Mouse (Mus musculus): ENCODE results near the gene Ift57. TPM values are rescaled to one million over a fixed set of nuclear protein-coding genes. Genes with fewer than 3 reads are reported as not detected.

Ift57 gene
- total RNA-seq, 2 experiments from 2014 or later, result 57.1 to 61.2 TPM

DNA sequence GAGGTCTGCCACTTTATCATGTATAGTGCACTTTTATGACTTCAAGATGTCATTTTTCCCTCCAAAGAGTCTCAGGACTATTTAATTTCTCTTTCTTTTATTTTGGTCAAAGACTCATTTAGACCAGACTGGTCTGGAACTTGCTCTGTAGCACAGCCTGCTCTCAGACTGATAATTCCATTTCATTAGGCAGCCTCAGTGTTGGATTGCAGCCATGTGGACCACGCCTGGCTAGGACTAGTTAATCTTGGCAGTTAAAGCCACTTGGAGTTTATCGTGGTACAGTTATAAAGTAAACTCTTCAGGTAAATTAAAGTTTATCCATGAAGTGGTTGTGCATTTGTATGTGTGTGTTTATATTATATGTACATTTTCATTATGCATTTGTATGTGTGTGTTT lies 27.7 kb downstream of the Ift57 start:
- no peak for DNase-seq (ENCODE audit: low spot score in 2 of 2)
- intact Hi-C loops (cut with DNase I), result no loop called here

DNA sequence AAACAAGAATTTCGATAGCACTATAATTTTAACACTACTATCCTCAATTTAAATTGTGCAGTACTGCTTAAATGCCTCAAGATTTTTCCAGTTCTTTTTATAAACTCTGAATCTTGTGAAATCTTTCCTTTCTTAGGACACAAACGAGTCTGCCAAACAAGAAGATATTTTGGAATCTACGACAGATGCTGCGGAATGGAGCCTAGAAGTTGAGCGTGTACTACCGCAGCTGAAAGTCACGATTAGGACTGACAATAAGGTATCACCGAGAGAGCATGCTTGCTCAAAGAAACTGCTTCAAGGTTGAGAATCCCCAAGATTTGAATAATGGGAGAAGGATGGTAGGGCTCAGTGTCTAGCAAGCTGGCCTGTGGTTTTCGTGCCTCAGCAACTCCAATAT lies 37.5 kb downstream of the Ift57 start:
- peak; percentile 69 to 78 for DNase-seq (ENCODE audit: low spot score in 2 of 2)

DNA sequence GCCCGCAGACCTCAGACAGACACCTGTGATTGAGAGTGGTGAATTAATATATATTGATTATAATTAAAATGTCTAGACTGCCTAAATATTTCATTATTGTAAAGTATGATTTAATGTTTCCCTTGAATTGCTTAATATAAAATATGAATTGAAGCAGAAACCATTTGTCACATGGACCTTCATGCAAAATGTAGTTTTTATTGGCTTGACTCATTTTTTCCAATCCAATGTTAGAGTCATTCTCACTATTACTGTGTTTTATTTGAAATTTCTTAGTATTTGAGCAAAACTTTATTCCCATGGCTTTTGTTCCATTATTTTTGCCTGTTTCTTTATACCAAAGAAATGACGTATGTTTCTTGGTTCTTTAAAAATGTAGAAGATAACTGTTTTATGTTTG lies 48.3 kb downstream of the Ift57 start:
- intact Hi-C loops (cut with DNase I), result no loop called here
- DNase-seq (ENCODE audit: low spot score in 2 of 2), result no peak

More for the DNA sequence above, 37.5 kb downstream of the Ift57 start:
- intact Hi-C loops (cut with DNase I), result no loop called here

DNA sequence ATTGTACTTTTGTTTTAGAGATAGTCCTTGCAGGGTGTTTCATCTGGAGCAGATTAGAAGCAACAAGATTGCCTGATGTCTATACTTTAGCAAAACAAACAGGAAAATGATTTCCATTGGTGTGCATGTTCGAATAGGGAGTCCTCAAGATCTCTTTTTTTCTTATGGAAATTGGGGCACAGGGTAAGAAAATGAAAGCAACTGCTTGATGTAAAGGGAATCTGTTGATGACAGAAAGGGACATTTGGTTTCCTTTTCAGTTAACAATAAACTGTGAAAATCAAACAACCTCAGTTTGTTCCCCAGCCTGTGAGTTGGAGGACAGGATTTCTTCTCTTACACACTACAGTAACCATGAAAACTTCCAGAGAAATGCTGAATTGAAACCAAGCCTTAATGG lies 53.9 kb downstream of the Ift57 start:
- no peak for DNase-seq (ENCODE audit: low spot score in 2 of 2)
- intact Hi-C loops (cut with DNase I), result no loop called here

DNA sequence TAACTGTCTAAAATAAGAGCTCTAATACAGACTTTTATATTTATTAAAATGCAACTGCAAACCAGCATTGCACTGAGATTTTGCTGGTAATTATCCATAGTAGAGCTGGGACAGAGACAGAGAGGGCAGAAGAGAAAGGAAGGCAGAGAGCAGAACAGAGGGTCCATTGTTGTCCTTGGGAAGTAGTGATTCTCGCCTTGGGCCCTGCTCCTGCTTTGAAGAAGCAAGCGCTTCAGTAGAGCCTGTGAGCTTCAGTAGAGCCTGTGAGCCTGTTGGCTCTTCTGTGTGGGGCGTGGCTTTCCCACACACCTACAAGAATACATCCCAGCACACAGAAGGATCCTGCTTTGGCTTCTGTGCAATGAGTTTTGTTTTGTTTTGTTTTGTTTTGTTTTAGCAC lies 54.3 kb downstream of the Ift57 start:
- DNase-seq (ENCODE audit: low spot score in 2 of 2), result no peak
- intact Hi-C loops (cut with DNase I), result no loop called here

DNA sequence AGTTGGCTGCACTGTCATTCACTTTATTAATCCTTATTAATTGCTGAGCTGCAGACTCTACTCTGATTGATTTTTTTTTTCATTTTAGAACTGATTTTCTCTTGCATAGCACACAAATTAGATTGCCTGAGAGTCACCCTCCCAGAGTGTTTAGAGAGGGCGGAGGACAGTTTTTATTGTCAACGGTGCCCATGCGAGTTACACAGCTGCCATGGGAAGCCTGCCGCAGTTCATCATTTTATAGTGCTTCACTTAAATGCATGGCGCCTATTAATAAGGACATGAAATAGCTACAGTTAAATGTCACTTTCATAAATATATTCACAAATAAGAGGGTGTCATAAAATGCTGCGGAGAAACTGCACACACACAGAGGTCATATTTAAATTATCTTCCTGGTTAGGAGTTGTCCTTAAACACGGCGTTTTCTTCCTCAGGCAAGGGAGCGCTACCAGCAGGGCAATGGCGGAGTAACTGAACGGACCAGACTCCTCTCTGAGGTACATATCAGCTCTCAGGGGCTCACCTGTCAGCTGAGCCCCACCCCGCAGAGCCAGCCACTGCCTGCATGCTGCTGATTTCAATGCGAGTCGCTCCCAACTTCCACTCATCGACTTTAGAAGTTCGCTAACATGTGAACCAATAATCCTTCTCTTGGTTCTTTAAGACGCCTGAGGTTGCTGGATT lies 61.6 kb downstream of the Ift57 start:
- no peak for DNase-seq (ENCODE audit: low spot score in 2 of 2)
- intact Hi-C loops (cut with DNase I), result loop anchor here (10.0 kb wide), 1 partner anchor 94 kb away; no protein-coding TSS in a partner anchor

DNA sequence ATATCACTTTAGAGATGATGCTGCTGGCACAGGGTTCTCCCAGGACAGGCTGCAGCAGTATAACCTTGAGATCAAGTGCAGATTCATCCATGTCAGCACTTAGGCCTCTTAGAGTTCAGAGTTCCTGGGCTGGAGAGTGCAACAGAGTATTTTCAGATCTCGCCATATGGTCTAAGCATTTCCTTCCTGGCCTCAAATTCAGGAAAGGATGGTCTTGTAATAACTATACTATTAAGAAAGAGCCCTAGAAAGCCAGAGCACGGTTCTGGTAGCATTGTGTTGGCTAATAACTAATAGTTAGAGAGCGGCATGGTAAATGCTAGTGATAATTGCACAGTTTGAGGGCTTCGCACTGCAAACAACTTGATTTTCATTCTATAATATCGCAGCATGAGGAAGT lies 62.9 kb downstream of the Ift57 start:
- no peak for DNase-seq (ENCODE audit: low spot score in 2 of 2)
- intact Hi-C loops (cut with DNase I), result loop anchor here (10.0 kb wide), 1 partner anchor 93 kb away; no protein-coding TSS in a partner anchor

DNA sequence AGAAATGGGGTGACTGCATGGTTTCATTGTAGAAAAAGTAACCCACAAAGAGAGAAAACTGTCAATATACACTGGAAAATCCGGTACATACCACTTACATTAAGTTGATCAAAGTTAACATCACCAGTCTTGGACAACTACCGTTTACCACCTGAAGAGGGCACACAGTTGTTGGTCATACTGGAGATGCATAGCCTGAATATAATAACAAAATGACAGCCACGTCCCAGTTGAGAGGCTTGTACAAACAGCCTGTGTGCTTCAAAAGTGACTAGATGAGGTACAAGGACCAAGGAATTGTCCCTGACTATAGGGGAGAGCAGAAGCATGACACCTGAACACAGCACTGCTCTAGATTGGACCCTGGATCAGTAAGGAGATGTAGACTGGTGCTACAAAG lies 67.3 kb downstream of the Ift57 start:
- peak in 1 of 2 experiments; percentile 38 for DNase-seq (ENCODE audit: low spot score in 2 of 2)

DNA sequence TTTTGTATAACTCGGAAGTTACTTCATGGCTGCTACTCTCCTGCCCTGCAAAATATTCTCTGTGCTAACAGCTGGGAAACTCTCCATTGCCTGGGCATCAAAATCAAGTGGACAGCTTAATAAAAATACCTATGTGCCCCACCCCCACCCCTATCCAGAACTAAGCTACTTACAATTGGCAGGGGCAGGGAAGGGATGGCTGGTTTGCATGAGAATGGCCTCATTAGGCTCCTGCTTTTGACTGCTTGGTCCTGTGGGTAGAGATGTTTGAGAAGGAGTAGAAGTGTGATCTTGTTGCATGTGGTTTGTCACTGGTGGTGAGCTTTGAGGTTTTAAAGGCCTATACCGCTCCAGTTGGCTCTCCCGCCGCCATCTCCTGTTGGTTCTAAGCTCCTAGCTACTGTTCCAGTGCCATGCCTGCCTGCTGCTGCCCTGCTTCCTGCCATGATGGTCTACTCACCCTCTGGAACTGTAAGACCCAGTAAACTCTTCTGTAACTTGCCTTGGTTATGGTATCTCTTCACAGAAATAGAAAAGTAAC lies 69.5 kb downstream of the Ift57 start:
- intact Hi-C loops (cut with DNase I), result loop anchor here (10.0 kb wide), 1 partner anchor 86 kb away; no protein-coding TSS in a partner anchor

More for the DNA sequence above, 67.3 kb downstream of the Ift57 start:
- intact Hi-C loops (cut with DNase I), result loop anchor here (10.0 kb wide), 1 partner anchor 88 kb away; no protein-coding TSS in a partner anchor

DNA sequence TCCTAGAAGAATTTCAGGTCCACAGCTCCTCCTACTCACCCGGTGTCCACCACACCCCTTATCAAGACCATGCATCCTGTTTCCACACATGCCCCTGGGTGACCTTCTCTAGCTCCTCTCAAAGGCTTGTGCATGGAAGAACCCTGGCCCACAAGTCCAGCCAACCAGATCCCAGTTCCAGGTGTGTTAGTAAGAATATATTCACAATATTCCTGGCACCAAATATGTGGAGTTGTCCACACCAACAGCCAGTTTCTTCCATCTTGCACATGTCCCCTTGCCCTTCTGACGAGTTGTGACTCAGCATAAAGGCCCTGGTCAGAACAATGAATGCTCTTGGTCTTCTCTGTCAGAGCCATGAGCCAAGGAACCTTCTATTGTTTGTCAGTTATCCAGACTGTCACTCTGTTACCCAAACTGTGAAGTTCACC lies 70.8 kb downstream of the Ift57 start:
- intact Hi-C loops (cut with DNase I), result loop anchor here (10.0 kb wide), 1 partner anchor 85 kb away; no protein-coding TSS in a partner anchor

More for the DNA sequence above, 69.5 kb downstream of the Ift57 start:
- DNase-seq (ENCODE audit: low spot score in 2 of 2), result no peak

DNA sequence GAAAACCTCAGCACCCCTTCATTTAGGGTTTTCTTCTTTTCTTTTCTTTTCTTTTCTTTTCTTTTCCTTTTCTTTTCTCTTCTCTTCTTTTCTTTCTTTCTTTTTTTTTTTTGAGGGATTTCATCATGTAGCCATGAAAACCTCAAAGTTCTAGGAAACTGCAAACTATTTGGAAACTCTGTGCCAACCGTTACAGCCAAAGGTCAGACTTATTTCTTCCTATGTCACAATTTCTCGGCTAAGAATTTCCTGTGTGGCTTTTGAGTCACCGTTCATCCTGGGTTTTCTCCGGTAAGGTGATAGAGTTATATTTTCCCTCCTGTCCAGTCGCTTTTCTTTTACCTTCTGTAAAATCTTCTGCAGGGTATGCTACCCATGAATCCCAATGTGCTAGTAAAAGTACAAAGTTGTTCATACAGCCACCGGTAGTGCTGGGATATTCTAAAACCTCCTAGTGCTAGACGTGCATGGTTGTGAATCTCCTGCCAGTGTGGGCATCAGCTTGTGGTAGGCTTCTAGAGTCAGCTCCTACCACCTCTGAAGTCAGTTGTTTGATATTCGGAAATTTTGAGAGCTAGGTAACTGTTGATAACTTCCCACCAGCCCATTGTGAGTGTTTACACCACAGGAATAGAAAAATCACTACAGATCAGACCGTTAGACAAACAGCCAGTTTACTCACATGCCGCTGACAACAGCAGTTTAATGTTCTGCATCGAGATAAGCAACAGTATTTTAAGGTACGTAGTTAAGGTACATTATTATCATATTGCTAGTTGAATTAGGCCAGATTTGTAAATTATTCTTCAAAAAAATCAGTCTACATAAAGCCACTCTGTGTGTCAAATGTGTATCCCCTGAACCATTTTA lies 71.5 kb downstream of the Ift57 start:
- intact Hi-C loops (cut with DNase I), result no loop called here
- DNase-seq (ENCODE audit: low spot score in 2 of 2), result no peak

More for the DNA sequence above, 70.8 kb downstream of the Ift57 start:
- no peak for DNase-seq (ENCODE audit: low spot score in 2 of 2)

DNA sequence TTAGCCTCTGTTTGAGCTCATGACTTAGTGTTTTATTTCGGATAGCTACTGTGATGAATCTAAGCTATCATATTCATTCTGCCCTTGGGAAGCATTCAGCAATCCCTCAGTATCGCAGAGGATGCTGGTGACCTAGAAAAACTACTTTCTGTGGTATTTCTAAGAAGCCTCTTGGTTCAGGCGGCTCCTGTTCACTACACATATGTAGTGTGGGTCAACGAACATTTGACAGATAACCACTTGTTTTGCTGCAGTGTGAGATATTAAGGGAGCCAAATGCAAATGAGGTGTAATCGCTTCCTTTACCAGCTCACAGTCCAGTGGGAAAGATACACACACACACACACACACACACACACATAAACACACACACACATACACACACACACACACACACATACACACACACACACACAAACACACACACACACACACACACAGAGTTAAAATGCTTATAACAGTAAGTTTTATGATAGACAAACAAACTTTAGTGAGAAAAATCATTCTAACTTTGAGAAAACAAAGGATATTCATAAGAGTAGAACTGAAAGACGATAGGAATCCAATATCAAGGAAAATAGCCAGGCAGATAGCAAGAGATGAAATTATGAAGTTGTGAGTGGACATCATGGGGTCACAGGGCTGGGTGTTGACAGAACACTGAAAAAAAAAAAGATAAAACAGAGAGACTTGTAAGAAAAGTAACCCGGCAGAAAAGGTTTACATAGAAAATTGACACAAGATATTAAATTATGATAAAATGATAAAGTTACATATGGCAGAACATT lies 72.8 kb downstream of the Ift57 start:
- no peak for DNase-seq (ENCODE audit: low spot score in 2 of 2)
- intact Hi-C loops (cut with DNase I), result no loop called here

DNA sequence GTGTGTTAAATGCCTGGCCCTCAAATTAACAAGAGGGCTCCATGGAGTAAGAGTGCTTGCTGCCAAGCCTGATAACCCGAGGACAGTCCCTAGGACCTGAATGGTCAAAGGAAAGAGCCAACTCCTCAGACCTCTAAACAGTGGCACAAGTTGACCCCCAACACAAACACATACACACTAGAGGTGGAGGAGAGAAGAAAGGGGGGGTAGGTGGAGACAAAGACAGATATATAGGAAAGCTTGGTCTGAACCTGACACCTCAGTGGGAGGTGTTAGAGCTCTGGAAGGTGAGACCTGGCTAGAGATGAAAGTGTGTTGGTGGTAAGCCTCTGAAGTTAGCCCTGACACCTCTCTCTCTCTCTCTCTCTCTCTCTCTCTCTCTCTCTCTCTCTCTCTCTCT lies 73.5 kb downstream of the Ift57 start:
- no peak for DNase-seq (ENCODE audit: low spot score in 2 of 2)
- intact Hi-C loops (cut with DNase I), result no loop called here

DNA sequence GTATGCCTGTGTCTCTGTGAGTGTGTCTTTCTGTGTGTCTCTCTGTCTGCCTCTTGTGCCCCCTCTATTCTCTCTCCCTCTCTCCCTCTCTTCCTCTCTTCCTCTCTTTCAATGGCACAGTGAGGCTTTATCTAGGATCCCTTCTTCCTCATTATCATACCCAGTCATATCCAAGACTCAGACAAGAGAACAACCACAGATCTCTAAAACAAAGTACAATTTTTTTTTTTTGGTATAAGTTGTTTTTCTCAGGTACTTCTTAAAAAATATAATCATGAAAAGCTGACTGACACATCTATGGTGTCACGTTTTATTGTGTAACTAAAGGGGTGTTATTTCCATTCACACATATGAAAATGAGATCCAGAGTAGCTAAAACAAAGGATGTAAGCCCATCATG lies 74.0 kb downstream of the Ift57 start:
- DNase-seq (ENCODE audit: low spot score in 2 of 2), result no peak
- intact Hi-C loops (cut with DNase I), result no loop called here

DNA sequence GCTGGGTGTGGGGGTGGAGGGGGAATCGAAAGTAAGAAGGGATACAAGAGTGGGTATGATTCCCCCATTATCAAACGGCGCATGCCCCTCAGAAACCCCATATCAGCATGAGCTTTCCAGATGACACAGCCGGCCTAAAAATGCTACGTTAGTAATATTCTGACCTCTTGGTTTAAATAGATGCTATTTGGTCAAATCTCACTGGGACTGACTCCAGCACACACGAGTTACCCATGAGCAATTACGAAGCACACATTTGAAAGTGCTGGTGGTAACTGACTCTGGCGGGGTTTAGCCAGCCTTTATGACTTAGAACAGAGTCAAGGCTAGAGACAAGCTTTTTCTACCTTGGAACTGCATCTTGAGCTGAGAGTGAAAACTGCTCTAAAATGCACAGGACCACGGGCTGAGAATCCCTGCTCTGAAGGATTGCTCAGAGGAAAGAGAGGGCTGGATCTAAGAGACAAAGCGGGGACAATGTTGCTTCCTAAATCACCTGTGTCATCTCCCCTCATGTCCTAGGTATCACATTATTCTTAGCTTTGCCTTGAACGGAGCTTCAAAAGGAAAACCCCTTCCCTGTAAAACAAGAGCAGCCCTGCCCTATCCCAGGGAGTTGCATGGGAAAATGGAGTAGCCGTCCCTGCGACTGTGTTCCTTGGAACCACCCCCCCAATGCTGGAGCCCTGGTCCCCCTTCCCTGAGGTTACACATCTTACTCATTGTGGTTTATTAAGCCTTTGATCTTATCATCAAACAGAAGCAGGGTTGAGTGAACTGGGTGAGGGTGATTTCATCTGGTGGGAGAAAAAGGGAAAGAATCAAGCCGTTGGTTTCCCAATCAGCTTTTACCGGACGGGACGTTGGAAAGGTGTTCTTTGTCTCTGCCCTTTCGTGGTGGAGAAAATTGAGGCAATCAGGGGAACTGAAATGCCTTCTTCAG lies 75.3 kb downstream of the Ift57 start:
- no peak for DNase-seq (ENCODE audit: low spot score in 2 of 2)
- intact Hi-C loops (cut with DNase I), result no loop called here

DNA sequence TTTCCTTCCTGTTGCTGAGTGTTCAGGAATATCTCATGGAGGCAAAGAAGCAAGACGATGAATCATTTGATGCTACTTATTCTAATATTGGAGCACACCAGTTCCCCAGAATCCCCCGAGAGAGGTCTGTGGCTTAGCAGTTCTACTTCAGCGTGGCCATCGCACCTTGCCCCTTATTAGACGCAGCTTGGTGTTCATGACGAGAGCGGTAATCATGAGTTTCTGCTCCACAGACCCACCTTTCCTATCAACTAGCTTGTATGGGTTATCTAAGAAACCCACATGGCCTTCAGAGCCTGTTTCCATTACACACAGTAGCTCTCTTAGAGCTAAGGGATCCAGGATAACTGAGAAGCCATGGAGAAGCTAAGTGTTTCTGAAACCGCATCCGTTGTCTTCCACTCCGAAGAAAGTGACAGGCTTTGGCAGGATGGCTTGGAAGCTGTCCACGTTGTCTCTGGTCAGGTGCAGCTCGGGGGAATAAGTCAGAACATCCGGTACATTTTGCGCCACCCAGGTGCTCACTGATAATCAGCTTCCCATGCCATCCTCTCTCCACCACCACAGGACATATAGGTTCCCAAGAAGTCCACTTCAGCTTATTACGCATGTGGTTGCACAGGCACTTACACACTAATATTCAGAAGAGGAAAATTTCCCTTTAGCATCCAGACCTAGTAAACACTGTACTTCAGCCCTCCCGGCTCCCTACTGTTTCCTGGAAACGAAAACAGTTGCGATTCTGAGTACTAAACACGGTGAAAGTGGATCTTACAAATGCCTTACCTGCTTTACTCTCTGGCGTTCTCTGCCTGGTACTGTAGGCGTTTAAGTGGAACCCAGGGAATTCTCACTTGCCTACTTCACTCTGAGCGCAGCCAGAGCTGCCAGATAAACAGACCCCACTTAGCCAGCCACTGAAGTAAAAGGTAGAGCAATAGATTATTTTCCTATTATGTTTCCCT lies 76.3 kb downstream of the Ift57 start:
- intact Hi-C loops (cut with DNase I), result no loop called here
- DNase-seq (ENCODE audit: low spot score in 2 of 2), result no peak

DNA sequence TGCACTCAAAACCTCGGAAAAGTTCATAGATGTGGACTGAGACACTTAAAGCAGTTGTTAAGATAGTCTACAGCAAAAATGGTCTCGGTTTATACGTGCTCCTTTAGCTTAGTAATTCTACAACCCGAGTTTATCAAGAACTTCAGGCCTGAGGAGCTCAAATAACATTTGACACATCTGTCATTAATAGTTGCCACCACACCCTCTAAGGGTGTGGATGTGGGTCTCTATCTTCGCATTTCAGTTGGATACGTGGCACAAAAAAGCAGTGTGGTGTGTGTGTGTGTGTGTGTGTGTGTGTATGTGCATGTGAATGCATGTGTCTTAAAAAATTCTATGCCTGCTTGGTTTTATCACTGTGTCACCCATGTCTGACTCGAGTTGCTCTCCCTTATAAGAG lies 77.9 kb downstream of the Ift57 start:
- intact Hi-C loops (cut with DNase I), result no loop called here
- no peak for DNase-seq (ENCODE audit: low spot score in 2 of 2)

Measured in left cerebral cortex, postnatal 14 days (tissue).